Mouse (Mus musculus) kidney, embryonic 14.5 days (tissue): ENCODE measurements around the gene Cldn16. TPM values are rescaled to one million over a fixed set of nuclear protein-coding genes. Genes with fewer than 3 reads are reported as not detected.
"Not testable (repeated sequence)": the region's sequence is repeated elsewhere in the genome, so short reads cannot be mapped to it uniquely, and the experiment has no call there.

Experiments
- ATAC-seq: fragments of 200-750 bp; cut with Nextera tagmentation; 2 replicates; pipeline ENCODE4 v1.8.0; 2017; ENCODE audit warnings: moderate number of reproducible peaks, mild to moderate bottlenecking, moderate TSS enrichment, moderate library complexity; ENCODE audit not compliant: low FRiP score, low TSS enrichment
- H3K27ac ChIP-seq: fragments of 300-500 bp; sonication (generic); 2 replicates; pipeline ENCODE4 v1.5.1; 2014; ENCODE audit warnings: low read depth, mild to moderate bottlenecking, low read length, moderate library complexity, mixed read lengths
- H3K27me3 ChIP-seq: fragments of 300-500 bp; sonication (generic); 2 replicates; pipeline ENCODE4 v1.6.1; 2014; ENCODE audit warnings: mild to moderate bottlenecking, low read length; ENCODE audit not compliant: control insufficient read depth, insufficient read depth
- H3K36me3 ChIP-seq: fragments of 300-500 bp; sonication (generic); 2 replicates; pipeline ENCODE4 v1.6.1; 2014; ENCODE audit warnings: low read length, mixed read lengths; ENCODE audit not compliant: control insufficient read depth, insufficient read depth
- H3K4me1 ChIP-seq: fragments of 300-500 bp; sonication (generic); 2 replicates; pipeline ENCODE4 v1.6.1; 2014; ENCODE audit warnings: low read length, mixed read lengths; ENCODE audit not compliant: control insufficient read depth, insufficient read depth
- H3K4me2 ChIP-seq: fragments of 300-500 bp; sonication (generic); replicated peaks from 2 replicates; pipeline ENCODE4 v1.6.1; 2014; ENCODE audit warnings: low read depth, mild to moderate bottlenecking, low read length
- H3K4me3 ChIP-seq: fragments of 300-500 bp; sonication (generic); 2 replicates; pipeline ENCODE4 v1.5.1; 2014; ENCODE audit warnings: mild to moderate bottlenecking, low read length
- H3K9ac ChIP-seq: fragments of 300-500 bp; sonication (generic); 2 replicates; pipeline ENCODE4 v1.6.1; 2014; ENCODE audit warnings: low read depth, mild to moderate bottlenecking, low read length, moderate library complexity
- H3K9me3 ChIP-seq: fragments of 300-500 bp; sonication (generic); 2 replicates; pipeline ENCODE4 v1.6.1; 2016; ENCODE audit warnings: low read length; ENCODE audit not compliant: control insufficient read depth
- whole genome bisulfite sequencing: fragments of 180-500 bp; shearing (Covaris S2); extraction: QIAGEN DNeasy Blood & Tissue Kit; methylation state at CpG from one replicate; pipeline ENCODE4 v1.1.7; 2014; 5-methylcytosine and 5-hydroxymethylcytosine counted together
- polyA plus RNA-seq: library from polyadenylated mRNA; unstranded; fragments of >200 nt; fragmentation: Nextera tagmentation; extraction: Ambion mirVana; gene quantifications from 2 replicates; pipeline ENCODE4 v1.2.1, GENCODE M21; 2014

The Cldn16 gene
- polyA plus RNA-seq, 1 experiment from 2014 or later: 3.2 TPM

DNA sequence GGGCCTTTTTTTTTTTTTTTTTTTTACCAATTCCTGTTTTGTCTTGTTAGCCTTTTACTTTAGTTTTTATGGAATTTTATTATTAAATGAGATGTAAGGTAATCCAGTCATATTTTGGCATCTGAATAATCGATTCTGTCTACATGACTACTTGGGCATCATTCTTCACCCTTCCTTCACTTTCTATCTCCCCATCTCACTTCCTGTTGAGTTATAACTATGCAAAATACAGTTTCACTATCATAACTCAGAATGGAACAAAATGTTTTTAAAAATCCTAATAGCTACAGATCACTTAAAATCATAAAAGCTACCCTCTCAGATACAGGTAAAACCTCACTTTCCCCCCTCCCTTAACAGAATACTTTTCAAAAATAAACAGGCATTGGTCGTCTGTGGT lies 6.8 kb upstream of the Cldn16 start:
- Histone ChIP-seq H3K4me2 (no peak overlapping the region), H3K27ac (no peak overlapping the region), H3K9me3 (no peaks in the 10 kb centered on the region), H3K27me3 (no peaks in the 10 kb centered on the region), H3K4me1 (no peaks in the 10 kb centered on the region), H3K4me3 (no peak overlapping the region), H3K9ac (no peak overlapping the region), H3K36me3 (no peaks in the 10 kb centered on the region)
- ATAC-seq: no peak
- WGBS: 83% methylated on average over 2 of the region's 2 CpGs

DNA sequence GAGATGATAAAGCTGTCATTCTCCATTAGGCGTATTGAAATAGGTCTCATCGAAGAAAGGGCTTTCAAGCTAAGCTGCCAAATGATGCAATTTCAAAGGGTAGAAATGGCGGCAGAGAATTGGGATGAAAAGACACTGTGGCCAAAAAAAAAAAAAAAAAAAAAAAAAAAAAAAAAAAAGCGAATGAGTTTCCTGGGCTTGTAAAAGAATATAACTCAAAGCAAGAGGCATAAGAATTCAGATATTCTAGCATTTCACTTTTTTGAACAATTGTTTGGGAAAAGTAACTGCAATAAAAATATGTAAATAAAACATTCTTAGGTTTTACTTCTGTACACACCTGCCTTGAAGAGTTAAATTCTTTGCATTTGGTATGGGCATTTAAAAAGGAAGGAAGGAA lies 3.6 kb downstream of the Cldn16 start:
- H3K9ac ChIP-seq: no peak overlapping the region
- no peak overlapping the region for H3K4me2 ChIP-seq
- H3K9me3 ChIP-seq: no peaks in the 10 kb centered on the region
- no peaks in the 10 kb centered on the region for H3K27me3 ChIP-seq
- H3K27ac ChIP-seq: no peak overlapping the region
- no peak for ATAC-seq
- no peak overlapping the region for H3K4me3 ChIP-seq
- no peaks in the 10 kb centered on the region for H3K36me3 ChIP-seq
- no peaks in the 10 kb centered on the region for H3K4me1 ChIP-seq
- 87% methylated on average over 4 of the region's 4 CpGs for WGBS

DNA sequence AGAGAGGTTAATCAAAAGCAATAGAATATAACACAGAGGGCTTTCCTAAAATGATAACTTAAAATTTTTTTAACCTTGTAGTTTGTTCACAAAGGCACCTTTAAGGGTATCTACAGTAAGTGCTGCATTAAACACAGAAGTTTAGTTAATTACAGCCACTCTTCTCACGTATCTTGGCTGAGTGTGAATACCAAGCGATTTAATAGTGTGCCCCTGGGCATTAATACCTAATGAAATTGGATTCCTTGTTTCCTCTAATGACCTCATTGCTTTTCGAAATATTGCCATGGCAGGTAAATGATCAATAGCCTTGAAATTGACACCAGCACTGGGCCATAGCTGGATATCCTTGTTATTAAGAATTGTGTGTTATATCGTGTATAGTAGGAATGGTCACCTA lies 8.3 kb downstream of the Cldn16 start:
- H3K4me2 ChIP-seq: no peak overlapping the region
- H3K27me3 ChIP-seq: no peaks in the 10 kb centered on the region
- no peak overlapping the region for H3K4me3 ChIP-seq
- H3K9ac ChIP-seq: no peak overlapping the region
- no peak overlapping the region for H3K27ac ChIP-seq
- WGBS: 68% methylated on average over 4 of the region's 4 CpGs
- H3K4me1 ChIP-seq: no peaks in the 10 kb centered on the region
- no peaks in the 10 kb centered on the region for H3K9me3 ChIP-seq
- H3K36me3 ChIP-seq: no peaks in the 10 kb centered on the region
- ATAC-seq: no peak

DNA sequence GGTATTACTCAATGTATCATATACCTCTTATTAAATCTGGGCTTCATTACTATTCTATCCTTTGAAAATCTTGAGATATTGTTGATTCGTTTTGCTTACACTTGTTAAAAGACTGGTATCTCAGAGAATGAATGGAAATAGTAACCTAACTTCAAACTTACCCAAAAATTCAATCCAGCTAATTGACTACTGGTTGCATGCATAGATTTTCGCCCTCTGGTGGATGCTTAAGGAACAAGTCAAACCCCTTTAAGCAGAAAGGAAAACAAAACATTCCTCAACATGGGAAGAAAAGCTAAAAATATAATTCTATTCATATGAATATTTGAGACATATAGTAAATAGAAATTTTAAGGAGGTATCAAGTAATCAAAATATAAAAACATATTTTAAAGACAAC lies 32.8 kb downstream of the Cldn16 start:
- WGBS: 12% methylated on average over 2 of the region's 2 CpGs
- no peak for ATAC-seq
- Histone ChIP-seq H3K9ac (no peak overlapping the region), H3K27me3 (no peaks in the 10 kb centered on the region), H3K9me3 (no peaks in the 10 kb centered on the region), H3K4me3 (no peak overlapping the region), H3K4me2 (no peak overlapping the region), H3K4me1 (no peaks in the 10 kb centered on the region), H3K27ac (no peak overlapping the region), H3K36me3 (no peaks in the 10 kb centered on the region)

DNA sequence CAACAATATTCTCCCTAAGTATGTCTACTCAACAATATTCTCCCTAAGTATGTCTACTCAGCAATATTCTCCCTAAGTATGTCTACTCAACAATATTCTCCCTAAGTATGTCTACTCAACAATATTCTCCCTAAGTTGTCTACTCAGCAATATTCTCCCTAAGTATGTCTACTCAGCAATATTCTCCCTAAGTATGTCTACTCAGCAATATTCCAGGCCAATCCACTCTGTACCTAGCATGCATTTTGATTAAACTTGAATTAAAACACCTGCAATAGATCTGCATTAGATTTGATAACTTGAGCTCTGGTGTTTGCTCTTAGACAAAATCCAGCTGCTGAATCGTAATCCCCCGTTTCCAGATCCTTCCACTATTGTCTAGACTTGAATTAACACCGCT lies 36.8 kb downstream of the Cldn16 start:
- not testable (repeated sequence) for H3K36me3 ChIP-seq, H3K9me3 ChIP-seq, H3K27me3 ChIP-seq, H3K4me1 ChIP-seq, H3K4me2 ChIP-seq, ATAC-seq, H3K4me3 ChIP-seq, H3K27ac ChIP-seq, H3K9ac ChIP-seq
- WGBS: 86% methylated on average over 3 of the region's 3 CpGs

DNA sequence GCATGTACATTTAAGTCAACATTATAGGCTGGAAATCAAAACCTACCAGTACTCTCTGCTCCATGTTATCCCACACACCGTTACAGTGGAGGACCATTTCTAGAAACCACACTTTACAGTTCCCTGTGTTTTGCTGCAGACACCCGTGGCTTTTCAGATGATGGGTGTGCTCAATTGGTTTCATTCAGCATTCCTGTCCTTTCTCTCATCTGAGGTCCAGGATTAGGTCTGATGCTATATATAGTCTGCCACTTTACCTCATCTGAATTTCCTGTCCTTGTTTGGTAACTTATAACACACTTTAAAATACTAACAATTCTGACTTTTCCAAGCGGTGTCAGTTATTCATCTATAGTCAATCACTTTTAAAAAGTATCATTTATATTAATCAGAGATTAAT lies 37.8 kb downstream of the Cldn16 start:
- H3K4me2 ChIP-seq: no peak overlapping the region
- whole genome bisulfite sequencing: 84% methylated on average over 3 of the region's 3 CpGs
- no peak overlapping the region for H3K27ac ChIP-seq
- H3K9me3 ChIP-seq: no peaks in the 10 kb centered on the region
- H3K4me1 ChIP-seq: no peaks in the 10 kb centered on the region
- H3K36me3 ChIP-seq: no peaks in the 10 kb centered on the region
- no peaks in the 10 kb centered on the region for H3K27me3 ChIP-seq
- no peak overlapping the region for H3K4me3 ChIP-seq
- ATAC-seq: no peak
- no peak overlapping the region for H3K9ac ChIP-seq

DNA sequence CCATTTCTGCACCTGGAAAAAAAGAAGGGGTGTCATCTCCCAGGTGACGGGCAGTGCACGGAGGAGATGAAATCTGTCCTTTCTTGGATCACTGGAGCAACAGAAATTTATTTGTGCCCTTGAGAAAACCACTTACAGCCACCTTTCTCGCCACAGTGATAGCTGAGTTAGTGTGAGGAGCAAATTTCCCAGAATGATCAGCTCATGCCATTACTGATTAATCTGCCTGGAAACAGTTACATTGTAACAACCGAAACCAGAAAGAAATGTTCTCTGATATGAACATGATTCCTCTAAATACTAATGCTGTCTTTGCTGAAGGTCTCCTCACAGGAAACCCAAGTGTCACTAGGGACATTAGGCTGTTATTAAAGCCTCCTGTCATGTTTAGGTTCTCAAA lies 42.0 kb downstream of the Cldn16 start:
- H3K27me3 ChIP-seq: no peaks in the 10 kb centered on the region
- no peak overlapping the region for H3K9ac ChIP-seq
- no peak overlapping the region for H3K27ac ChIP-seq
- no peak overlapping the region for H3K4me3 ChIP-seq
- ATAC-seq: no peak
- WGBS: 68% methylated on average over 4 of the region's 4 CpGs
- H3K4me2 ChIP-seq: no peak overlapping the region
- no peaks in the 10 kb centered on the region for H3K36me3 ChIP-seq
- H3K4me1 ChIP-seq: no peaks in the 10 kb centered on the region
- no peaks in the 10 kb centered on the region for H3K9me3 ChIP-seq

DNA sequence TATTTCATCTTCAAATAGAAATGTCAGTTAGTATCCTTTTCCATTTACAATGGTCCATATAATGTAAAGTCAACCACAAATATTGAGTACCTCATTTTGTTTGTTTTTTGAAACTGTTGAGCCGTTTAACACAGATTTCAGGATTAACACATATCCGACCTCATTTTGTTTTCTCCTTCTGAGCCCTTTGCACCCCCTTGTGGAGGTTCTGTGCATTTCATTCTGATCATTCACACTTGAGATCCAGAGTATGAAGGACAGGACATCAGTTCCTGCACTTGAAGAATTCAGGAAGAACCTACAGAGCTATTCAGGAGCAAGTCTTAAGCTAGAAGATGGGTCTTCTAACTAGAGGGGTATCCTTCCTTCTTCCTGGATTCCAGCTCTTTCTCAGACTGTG lies 56.7 kb downstream of the Cldn16 start:
- Histone ChIP-seq H3K4me3 (no peak overlapping the region), H3K9me3 (no peaks in the 10 kb centered on the region), H3K4me2 (no peak overlapping the region), H3K36me3 (no peaks in the 10 kb centered on the region), H3K9ac (no peak overlapping the region), H3K27me3 (no peaks in the 10 kb centered on the region), H3K4me1 (no peaks in the 10 kb centered on the region), H3K27ac (no peak overlapping the region)
- ATAC-seq: no peak
- WGBS: 57% methylated on average over 2 of the region's 2 CpGs

DNA sequence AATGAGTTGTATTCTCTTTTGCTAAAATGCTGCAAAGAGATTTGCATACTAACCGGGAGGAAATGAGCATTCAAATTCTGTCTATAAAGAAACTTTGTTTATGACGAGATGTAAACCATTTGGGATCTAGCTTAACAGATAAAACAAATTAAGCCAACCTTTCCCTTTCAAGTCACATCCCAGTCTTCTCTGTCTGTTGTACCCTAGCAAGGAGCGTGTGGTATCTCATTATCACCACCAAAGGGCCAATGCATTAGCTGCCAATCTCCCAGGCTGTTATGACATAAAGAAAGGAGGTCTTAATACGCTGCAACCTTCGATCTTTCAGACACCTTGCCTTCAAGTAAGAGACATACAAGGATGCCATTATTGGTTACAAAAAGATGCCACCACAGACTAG lies 62.9 kb downstream of the Cldn16 start:
- no peaks in the 10 kb centered on the region; the same call in 1 of the 2 replicates for H3K4me1 ChIP-seq
- H3K9ac ChIP-seq: no peak overlapping the region
- no peak overlapping the region for H3K4me2 ChIP-seq
- no peak for ATAC-seq
- H3K4me3 ChIP-seq: no peak overlapping the region
- no peaks in the 10 kb centered on the region for H3K36me3 ChIP-seq
- H3K27ac ChIP-seq: no peak overlapping the region
- 89% methylated on average over 5 of the region's 5 CpGs for WGBS
- H3K9me3 ChIP-seq: no peaks in the 10 kb centered on the region
- H3K27me3 ChIP-seq: no peaks in the 10 kb centered on the region

DNA sequence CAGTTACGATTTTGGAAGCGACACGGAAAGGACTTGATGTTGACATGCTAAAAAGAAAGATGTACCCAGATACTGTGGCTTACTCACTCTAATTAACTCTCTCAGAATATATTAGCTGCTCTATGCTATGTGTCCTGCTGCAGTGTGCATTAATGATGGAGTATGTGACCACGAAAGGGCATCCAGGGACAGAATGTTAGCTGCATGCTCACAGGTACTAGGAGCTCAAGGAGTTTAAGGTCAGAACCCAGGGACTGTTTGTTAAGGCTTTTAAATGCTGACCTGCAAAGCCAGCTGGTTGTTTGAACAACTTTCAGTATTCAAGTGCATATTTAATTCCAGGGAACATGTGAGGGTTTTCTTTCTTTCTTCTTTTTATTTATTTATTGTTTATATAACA lies 63.7 kb downstream of the Cldn16 start, which contains the start of gene Tmem207:
Tmem207 (minus strand) TSS at position 101 of the 400 bp plus-strand sequence.
- Histone ChIP-seq H3K9ac (no peak within 1 kb of the TSS), H3K4me1 (no peaks in the 10 kb centered on the region; the same call in 1 of the 2 replicates), H3K27ac (no peak within 1 kb of the TSS), H3K4me3 (no peak within 1 kb of the TSS), H3K36me3 (no peaks in the 10 kb centered on the region), H3K4me2 (no peak within 1 kb of the TSS), H3K9me3 (no peaks in the 10 kb centered on the region), H3K27me3 (no peaks in the 10 kb centered on the region)
- ATAC-seq: no peak
- 87% methylated on average over 4 of the region's 4 CpGs for WGBS
